ENCODE assay signal across 10 mouse cellular contexts in genomic region chr15:83344956-83345355, GRCm38 (mm10). TPM values are rescaled to one million over a fixed set of nuclear protein-coding genes. Genes with fewer than 3 reads are reported as not detected.
DNase-seq lines count a peak whose midpoint lies in the region; ATAC-seq and TF ChIP-seq lines count a peak whose summit lies in the region.
"Had no signal": no experiment of that assay in that cellular context is flagged by ENCODE, and none has a peak within 500 bp of the region (broad histone marks: within the 10 kb centered on the region; RNA-seq: fewer than 3 reads in every experiment).

No protein-coding gene starts in this region.

- H3K27ac ChIP-seq in hindbrain, embryonic 13.5 days = no peak overlapping the region
- no peak overlapping the region for H3K27ac ChIP-seq in hindbrain, embryonic 12.5 days
- peak overlapping the region; percentile 42 for H3K27ac ChIP-seq in heart, adult 2 months
- H3K27ac ChIP-seq in liver, embryonic 12.5 days = peak overlapping the region; percentile 86
- H3K27ac ChIP-seq: macrophage had no signal

- no peaks in the 10 kb centered on the region for H3K79me2 ChIP-seq in heart, adult 2 months (replicated peaks; ENCODE audit: control insufficient read depth, insufficient read depth, low read length)

- H3K4me2 ChIP-seq in hindbrain, embryonic 13.5 days = no peak overlapping the region
- H3K4me2 ChIP-seq in hindbrain, embryonic 12.5 days (replicated peaks) = no peak overlapping the region
- H3K4me2 ChIP-seq in liver, embryonic 12.5 days = peak overlapping the region; percentile 63

- peaks cover 38% of the 10 kb centered on the region for H3K36me3 ChIP-seq in hindbrain, embryonic 13.5 days
- peaks cover 23% of the 10 kb centered on the region; the same call in 1 of the 2 replicates for H3K36me3 ChIP-seq in hindbrain, embryonic 12.5 days
- peaks cover 63% of the 10 kb centered on the region for H3K36me3 ChIP-seq in G1E (replicated peaks)
- no peaks in the 10 kb centered on the region for H3K36me3 ChIP-seq in heart, adult 2 months (ENCODE audit: control insufficient read depth, insufficient read depth, low read length)
- peaks cover 20% of the 10 kb centered on the region for H3K36me3 ChIP-seq in liver, embryonic 12.5 days

- no peaks in the 10 kb centered on the region for H3K9me3 ChIP-seq in hindbrain, embryonic 13.5 days
- no peaks in the 10 kb centered on the region for H3K9me3 ChIP-seq in hindbrain, embryonic 12.5 days (replicated peaks)
- H3K9me3 ChIP-seq in G1E (replicated peaks) = no peaks in the 10 kb centered on the region
- no peaks in the 10 kb centered on the region for H3K9me3 ChIP-seq in liver, embryonic 12.5 days (replicated peaks)

- H3K4me3 ChIP-seq in hindbrain, embryonic 13.5 days = no peak overlapping the region
- H3K4me3 ChIP-seq in hindbrain, embryonic 12.5 days = no peak overlapping the region
- peak overlapping the region; percentile 60; the same call in 1 of the 2 replicates for H3K4me3 ChIP-seq in G1E (ENCODE audit: low read depth, low read length)
- no peak overlapping the region for H3K4me3 ChIP-seq in heart, adult 2 months
- H3K4me3 ChIP-seq in liver, embryonic 12.5 days = no peak overlapping the region

- H3K9ac ChIP-seq in hindbrain, embryonic 13.5 days = 0 out of 2 replicates have a peak overlapping the region, but pooled peaks have one; percentile 10
- H3K9ac ChIP-seq in hindbrain, embryonic 12.5 days = no peak overlapping the region
- H3K9ac ChIP-seq in heart, adult 2 months (ENCODE audit: low read depth, low read length) = no peak overlapping the region
- H3K9ac ChIP-seq in liver, embryonic 12.5 days = peak overlapping the region; percentile 53
- H3K9ac ChIP-seq: forebrain, postnatal 0 days had no signal

- TF ChIP-seq EP300 in heart, adult 2 months (IDR thresholded peaks at IDR 0.05; ENCODE audit: insufficient read depth, low read depth, low read length) = peak; percentile 76; the same call in 1 of the 2 replicates

- TF ChIP-seq POLR2A in heart, adult 2 months (IDR thresholded peaks at IDR 0.05; ENCODE audit: insufficient read depth, low read depth, low read length) = no peak

- DNase-seq in G1E (ENCODE audit: low spot score) = peak; percentile 46
- peak; percentile 43 to 66 for DNase-seq in heart, adult 2 months
- no peak for DNase-seq in cerebellum, postnatal 14 days
- no peak for DNase-seq in kidney, adult 9 months
- DNase-seq: forebrain, postnatal 0 days had no signal

- intact Hi-C loops in heart, adult 2 months (cut with DNase I) = no loop called here

- WGBS in hindbrain, embryonic 13.5 days = 74% methylated on average over 7 of the region's 7 CpGs
- 68% methylated on average over 7 of the region's 7 CpGs for WGBS in hindbrain, embryonic 12.5 days
- 35% methylated on average over 7 of the region's 7 CpGs for WGBS in heart, adult 2 months
- 53% methylated on average over 7 of the region's 7 CpGs for WGBS in liver, embryonic 12.5 days (ENCODE audit: insufficient replicate concordance)

- no peak for ATAC-seq in hindbrain, embryonic 13.5 days (ENCODE audit: low FRiP score)
- ATAC-seq in hindbrain, embryonic 12.5 days (ENCODE audit: low FRiP score) = no peak
- peak; percentile 64; the same call in 1 of the 2 replicates for ATAC-seq in G1E (ENCODE audit: extremely low read depth, insufficient number of reproducible peaks, low FRiP score, poor library complexity, severe bottlenecking)
- ATAC-seq in liver, embryonic 12.5 days = peak; percentile 28; the same call in 1 of the 2 replicates
- no peak for ATAC-seq in inflammation-experienced regulatory T-cells, adult 6 months
- ATAC-seq: forebrain, postnatal 0 days had no signal

- no peaks in the 10 kb centered on the region for H3K27me3 ChIP-seq in hindbrain, embryonic 13.5 days
- H3K27me3 ChIP-seq in hindbrain, embryonic 12.5 days = no peaks in the 10 kb centered on the region
- H3K27me3 ChIP-seq in G1E (ENCODE audit: insufficient read depth, low read length) = no peaks in the 10 kb centered on the region
- no peaks in the 10 kb centered on the region for H3K27me3 ChIP-seq in heart, adult 2 months (ENCODE audit: control insufficient read depth, insufficient read depth, low read length)
- no peaks in the 10 kb centered on the region for H3K27me3 ChIP-seq in liver, embryonic 12.5 days (replicated peaks)

- TF ChIP-seq CTCF in G1E (IDR thresholded peaks at IDR 0.05; ENCODE audit: low read depth, low read length) = no peak
- no peak for TF ChIP-seq CTCF in heart, adult 2 months (IDR thresholded peaks at IDR 0.05)

- peaks cover 24% of the 10 kb centered on the region for H3K4me1 ChIP-seq in hindbrain, embryonic 13.5 days (replicated peaks)
- H3K4me1 ChIP-seq in hindbrain, embryonic 12.5 days = peaks cover 17% of the 10 kb centered on the region
- peaks cover 65% of the 10 kb centered on the region for H3K4me1 ChIP-seq in G1E (ENCODE audit: insufficient read depth, low read depth, low read length)
- peaks cover 6% of the 10 kb centered on the region for H3K4me1 ChIP-seq in heart, adult 2 months (ENCODE audit: control insufficient read depth, insufficient read depth, low read length)
- peaks cover 66% of the 10 kb centered on the region for H3K4me1 ChIP-seq in liver, embryonic 12.5 days

RNA-seq across cellular contexts. Expression of gene Arfgap3, which starts 5.1 kb away (rescaled TPM):
- polyA plus RNA-seq in hindbrain, embryonic 13.5 days (2015; fragmentation: Nextera tagmentation; extraction: Ambion mirVana) = 43.8 and 46.7 TPM in 2 replicates
- 44.2 and 51.1 TPM in 2 replicates for polyA plus RNA-seq in hindbrain, embryonic 12.5 days (2016; fragmentation: Nextera tagmentation; extraction: Ambion mirVana)
- total RNA-seq in G1E (2014; fragmentation: Nextera tagmentation) (39.7 and 56.7 TPM in 2 replicates), G1E (2017) (47.0 and 49.7 TPM in 2 replicates)
- polyA plus RNA-seq in G1E (2012) = 7.1 and 8.4 TPM in 2 replicates
- total RNA-seq in heart, adult 2 months (2021) = 1 to 10 TPM; 9.6 to 9.8 TPM
- polyA plus RNA-seq in heart, adult 2 months (2012; rRNA removed) = 12.2 and 13.1 TPM in 2 replicates
- 16.2 and 19.9 TPM in 2 replicates for polyA plus RNA-seq in liver, embryonic 12.5 days (2016; fragmentation: Nextera tagmentation; extraction: Ambion mirVana)
- 10 to 100 TPM; 11.7 to 14.1 (median 13.4) TPM for polyA plus RNA-seq in inflammation-experienced regulatory T-cells, adult 6 months (2017; shearing (Covaris generic))

Comparison
In these comparisons a context has a peak if more than half of its experiments do, and no peak if none do; other contexts are left out.
1. H3K9ac ChIP-seq: peak in hindbrain, embryonic 13.5 days (single experiment) and liver, embryonic 12.5 days (single experiment); none in hindbrain, embryonic 12.5 days (single experiment) and heart, adult 2 months (single experiment).
2. ATAC-seq: peak in G1E (single experiment) and liver, embryonic 12.5 days (single experiment); none in hindbrain, embryonic 13.5 days (single experiment), hindbrain, embryonic 12.5 days (single experiment) and inflammation-experienced regulatory T-cells, adult 6 months (single experiment).
3. H3K27ac ChIP-seq: peak in heart, adult 2 months (single experiment) and liver, embryonic 12.5 days (single experiment); none in hindbrain, embryonic 13.5 days (single experiment) and hindbrain, embryonic 12.5 days (single experiment).
4. DNase-seq: peak in G1E (single experiment) and heart, adult 2 months (2 of 2); none in cerebellum, postnatal 14 days (0 of 2) and kidney, adult 9 months (single experiment).